Mouse (Mus musculus) midbrain, embryonic 14.5 days (tissue): ENCODE results near the gene Rfx2. TPM values are rescaled to one million over a fixed set of nuclear protein-coding genes. Genes with fewer than 3 reads are reported as not detected.
A peak's percentile ranks its signal among the peaks of the same experiment; 100 is the strongest.

ENCODE experiments used
- ATAC-seq: fragments of 200-750 bp; cut with Nextera tagmentation; 2 replicates; pipeline ENCODE4 v1.8.0; 2017; ENCODE audit warnings: moderate number of reproducible peaks, moderate library complexity; ENCODE audit not compliant: low FRiP score, low TSS enrichment
- DNase-seq: peaks from one replicate; pipeline ENCODE4 v3.0.0-alpha.2; 2015
- H3K27ac ChIP-seq: fragments of 300-500 bp; sonication (generic); replicated peaks from 2 replicates; pipeline ENCODE4 v1.5.1; 2014; ENCODE audit warnings: mild to moderate bottlenecking, low read depth, low read length, moderate library complexity
- H3K27me3 ChIP-seq: fragments of 300-500 bp; sonication (generic); 2 replicates; pipeline ENCODE4 v1.6.1; 2014; ENCODE audit warnings: low read length, control low read depth, mixed read lengths; ENCODE audit not compliant: control insufficient read depth, insufficient read depth
- H3K36me3 ChIP-seq: fragments of 300-500 bp; sonication (generic); 2 replicates; pipeline ENCODE4 v1.6.1; 2014; ENCODE audit warnings: low read length, control low read depth; ENCODE audit not compliant: control insufficient read depth, insufficient read depth
- H3K4me1 ChIP-seq: fragments of 300-500 bp; sonication (generic); 2 replicates; pipeline ENCODE4 v1.6.1; 2014; ENCODE audit warnings: mild to moderate bottlenecking, antibody characterized with exemption, low read length, control low read depth; ENCODE audit not compliant: control insufficient read depth, insufficient read depth
- H3K4me2 ChIP-seq: fragments of 300-500 bp; sonication (generic); 2 replicates; pipeline ENCODE4 v1.6.1; 2014; ENCODE audit warnings: mild to moderate bottlenecking, low read length, moderate library complexity
- H3K4me3 ChIP-seq: fragments of 300-500 bp; sonication (generic); replicated peaks from 2 replicates; pipeline ENCODE4 v1.5.1; 2014; ENCODE audit warnings: low read depth, low read length
- H3K9ac ChIP-seq: fragments of 300-500 bp; sonication (generic); replicated peaks from 2 replicates; pipeline ENCODE4 v1.6.1; 2014; ENCODE audit warnings: mild to moderate bottlenecking, low read length, moderate library complexity
- H3K9me3 ChIP-seq: fragments of 300-500 bp; sonication (generic); 2 replicates; pipeline ENCODE4 v1.6.1; 2016; ENCODE audit warnings: low read length, control low read depth, mixed read lengths; ENCODE audit not compliant: control insufficient read depth
- WGBS: fragments of 180-500 bp; shearing (Covaris S2); extraction: QIAGEN DNeasy Blood & Tissue Kit; methylation state at CpG from one replicate; pipeline ENCODE4 v1.1.7; 2014; 5-methylcytosine and 5-hydroxymethylcytosine counted together
- polyA plus RNA-seq: library from polyadenylated mRNA; unstranded; fragments of >200 nt; fragmentation: Nextera tagmentation; extraction: Ambion mirVana; gene quantifications from 2 replicates; pipeline ENCODE4 v1.2.1, GENCODE M21; 2014

The Rfx2 gene
- polyA plus RNA-seq, 1 experiment from 2014 or later = 4.1 TPM

GRCm38 (mm10) chr17:56870287-56870953, 39.6 kb upstream of the Rfx2 start:
- Histone ChIP-seq H3K27me3 (no peaks in the 10 kb centered on the region), H3K36me3 (no peaks in the 10 kb centered on the region), H3K9me3 (0 out of 2 replicates have a peak, but pooled peaks cover 4% of the 10 kb centered on the region), H3K4me2 (no peak overlapping the region), H3K9ac (no peak overlapping the region), H3K4me3 (no peak overlapping the region), H3K4me1 (no peaks in the 10 kb centered on the region), H3K27ac (no peak overlapping the region)
- DNase-seq = no peak
- 76% methylated on average over 15 of the region's 15 CpGs for WGBS
- ATAC-seq = no peak

DNA sequence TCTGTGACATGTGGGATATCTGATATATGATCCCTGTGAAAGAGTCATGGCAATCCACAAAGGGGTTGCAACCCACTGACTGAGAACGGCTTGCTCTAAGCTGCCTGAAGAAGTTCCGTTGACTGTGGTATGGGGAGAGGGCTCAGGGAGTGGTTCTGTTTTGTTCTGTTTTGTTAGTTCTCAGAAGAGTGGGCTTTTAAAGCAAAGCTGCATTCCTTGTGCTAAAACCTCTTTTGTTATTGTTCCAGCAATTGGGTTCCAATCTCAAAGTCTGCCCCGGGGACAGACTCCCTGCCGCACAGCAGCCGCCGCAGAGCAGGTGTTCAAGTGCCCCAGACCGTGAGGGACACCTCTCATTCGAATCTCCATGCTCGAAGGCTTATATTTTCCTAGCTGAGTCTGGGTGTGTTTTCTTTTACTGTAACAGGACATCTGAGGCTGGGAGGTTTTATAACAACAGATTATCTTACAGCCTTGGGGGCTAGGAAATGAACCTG, 38.7 kb upstream of the Rfx2 start:
- no peaks in the 10 kb centered on the region for H3K27me3 ChIP-seq
- no peaks in the 10 kb centered on the region for H3K4me1 ChIP-seq
- no peak overlapping the region for H3K27ac ChIP-seq
- H3K36me3 ChIP-seq = no peaks in the 10 kb centered on the region
- no peak for ATAC-seq
- H3K9ac ChIP-seq = no peak overlapping the region
- 0 out of 2 replicates have a peak, but pooled peaks cover 4% of the 10 kb centered on the region for H3K9me3 ChIP-seq
- no peak overlapping the region for H3K4me2 ChIP-seq
- WGBS = 40% methylated on average over 9 of the region's 9 CpGs
- no peak overlapping the region for H3K4me3 ChIP-seq
- DNase-seq = no peak

DNA sequence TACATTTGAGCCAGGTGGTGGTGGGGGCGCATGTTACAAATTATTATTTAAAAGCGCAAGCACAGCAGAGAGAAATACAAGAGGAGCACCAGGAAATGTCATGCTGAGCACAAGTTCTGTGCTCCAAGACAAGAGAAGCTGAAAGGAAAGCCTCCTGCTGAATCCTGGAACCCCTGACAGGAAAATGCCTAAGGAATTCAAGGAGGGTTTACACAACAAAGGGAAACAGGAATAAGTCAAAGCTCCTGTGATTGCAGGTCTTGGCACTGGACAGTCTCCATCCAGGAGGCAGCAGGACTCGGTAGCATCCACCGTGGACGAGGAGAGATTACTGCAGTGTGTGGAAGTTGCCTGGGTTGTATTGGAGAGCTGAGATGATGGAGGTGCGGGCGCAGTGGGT, 35.3 kb upstream of the Rfx2 start:
- H3K27me3 ChIP-seq = no peaks in the 10 kb centered on the region
- H3K4me2 ChIP-seq = no peak overlapping the region
- ATAC-seq = no peak
- no peaks in the 10 kb centered on the region for H3K4me1 ChIP-seq
- no peak overlapping the region for H3K9ac ChIP-seq
- 86% methylated on average over 7 of the region's 7 CpGs for WGBS
- no peak for DNase-seq
- 0 out of 2 replicates have a peak, but pooled peaks cover 4% of the 10 kb centered on the region for H3K9me3 ChIP-seq
- no peak overlapping the region for H3K27ac ChIP-seq
- H3K36me3 ChIP-seq = no peaks in the 10 kb centered on the region
- H3K4me3 ChIP-seq = no peak overlapping the region

DNA sequence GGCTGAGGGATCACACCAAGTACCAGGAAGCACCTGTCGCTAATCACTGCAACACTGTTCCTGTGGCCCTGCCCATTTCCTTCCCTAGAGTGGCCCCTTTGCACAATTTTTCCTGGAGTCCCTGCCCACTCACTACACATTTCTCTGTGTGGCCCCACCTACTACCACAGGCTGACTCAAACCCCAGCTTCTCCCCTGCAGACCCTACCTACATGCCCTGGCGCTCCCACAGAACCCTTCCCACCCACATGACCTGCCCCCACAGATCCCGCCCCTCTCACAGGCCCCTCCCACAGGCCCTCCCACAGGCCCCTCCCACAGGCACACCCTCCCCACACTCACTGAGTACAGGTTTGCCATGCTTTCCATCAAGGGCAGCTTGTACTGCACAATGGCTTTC, 30.4 kb upstream of the Rfx2 start:
- Histone ChIP-seq H3K4me2 (no peak overlapping the region), H3K9ac (no peak overlapping the region), H3K4me3 (no peak overlapping the region), H3K36me3 (no peaks in the 10 kb centered on the region), H3K9me3 (no peaks in the 10 kb centered on the region), H3K4me1 (no peaks in the 10 kb centered on the region), H3K27me3 (no peaks in the 10 kb centered on the region), H3K27ac (no peak overlapping the region)
- WGBS = 64% methylated on average over 3 of the region's 3 CpGs
- ATAC-seq (no peak), DNase-seq (no peak)

GRCm38 (mm10) chr17:56858922-56859321, 28.1 kb upstream of the Rfx2 start:
- H3K27ac ChIP-seq = no peak overlapping the region
- ATAC-seq = no peak
- no peaks in the 10 kb centered on the region for H3K27me3 ChIP-seq
- H3K9me3 ChIP-seq = no peaks in the 10 kb centered on the region
- H3K36me3 ChIP-seq = no peaks in the 10 kb centered on the region
- WGBS = 48% methylated on average over 7 of the region's 7 CpGs
- no peak for DNase-seq
- H3K4me2 ChIP-seq = no peak overlapping the region
- no peak overlapping the region for H3K9ac ChIP-seq
- no peaks in the 10 kb centered on the region for H3K4me1 ChIP-seq
- no peak overlapping the region for H3K4me3 ChIP-seq

GRCm38 (mm10) chr17:56858216-56858615, 27.4 kb upstream of the Rfx2 start:
- Histone ChIP-seq H3K9ac (no peak overlapping the region), H3K4me1 (no peaks in the 10 kb centered on the region), H3K27ac (no peak overlapping the region), H3K4me3 (no peak overlapping the region), H3K36me3 (no peaks in the 10 kb centered on the region), H3K4me2 (no peak overlapping the region), H3K27me3 (no peaks in the 10 kb centered on the region), H3K9me3 (no peaks in the 10 kb centered on the region)
- peak; percentile 77 for DNase-seq
- ATAC-seq = peak; percentile 17; the same call in 1 of the 2 replicates
- 56% methylated on average over 4 of the region's 4 CpGs for WGBS

DNA sequence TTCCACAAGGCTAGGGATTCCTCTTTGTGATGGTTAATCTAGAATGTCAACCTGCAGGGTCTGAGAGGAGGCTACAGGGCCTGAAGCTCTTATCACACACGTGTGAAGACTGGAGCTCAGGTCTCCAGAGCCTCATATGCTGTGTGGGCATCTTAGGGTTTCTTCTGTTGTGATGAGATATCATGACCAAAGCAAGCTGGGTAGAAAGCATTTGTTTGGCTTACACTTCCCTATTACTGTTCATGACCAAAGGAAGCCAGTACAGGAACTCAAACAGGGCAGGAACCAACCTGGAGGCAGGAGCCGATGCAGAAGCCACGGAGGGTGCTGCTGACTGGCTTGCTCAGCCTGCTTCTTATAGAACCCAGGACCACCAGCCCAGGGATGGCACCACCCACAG, 24.6 kb upstream of the Rfx2 start:
- no peaks in the 10 kb centered on the region for H3K27me3 ChIP-seq
- H3K4me3 ChIP-seq = no peak overlapping the region
- no peaks in the 10 kb centered on the region for H3K36me3 ChIP-seq
- no peak overlapping the region for H3K4me2 ChIP-seq
- no peak overlapping the region for H3K27ac ChIP-seq
- no peaks in the 10 kb centered on the region for H3K9me3 ChIP-seq
- ATAC-seq (no peak), DNase-seq (no peak)
- no peaks in the 10 kb centered on the region for H3K4me1 ChIP-seq
- H3K9ac ChIP-seq = no peak overlapping the region
- WGBS = 82% methylated on average over 3 of the region's 3 CpGs

- no peaks in the 10 kb centered on the region for H3K4me1 ChIP-seq
- no peak overlapping the region for H3K9ac ChIP-seq
- no peak overlapping the region for H3K4me2 ChIP-seq
- no peak overlapping the region for H3K4me3 ChIP-seq
- H3K36me3 ChIP-seq = no peaks in the 10 kb centered on the region
- ATAC-seq (no peak), DNase-seq (no peak)
- no peak overlapping the region for H3K27ac ChIP-seq
- no peaks in the 10 kb centered on the region for H3K27me3 ChIP-seq
- no peaks in the 10 kb centered on the region for H3K9me3 ChIP-seq
- 80% methylated on average over 3 of the region's 3 CpGs for WGBS
These were observed 20.4 kb upstream of the Rfx2 start for GRCm38 (mm10) chr17:56851167-56851566.

DNA sequence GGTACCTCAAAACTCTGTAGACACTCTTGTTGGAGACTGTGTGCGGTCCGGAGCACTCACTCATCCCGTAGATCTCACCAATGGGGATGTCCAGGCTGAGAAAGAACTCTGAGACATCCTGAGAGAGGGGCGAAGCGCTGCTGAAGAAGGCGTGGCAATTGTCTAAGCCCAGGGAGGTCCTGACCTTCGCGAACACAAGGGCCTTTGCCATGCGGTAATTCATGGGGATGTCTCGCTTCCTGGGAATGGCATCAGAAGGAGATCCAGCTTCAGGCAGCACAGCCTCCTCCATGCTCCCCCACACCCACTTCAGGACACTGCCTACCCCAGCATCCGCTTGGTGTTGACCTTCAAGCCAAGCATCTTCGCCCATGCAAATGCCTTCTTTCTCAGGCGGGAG, 18.9 kb upstream of the Rfx2 start:
- no peaks in the 10 kb centered on the region for H3K36me3 ChIP-seq
- ATAC-seq = no peak
- WGBS = 86% methylated on average over 13 of the region's 13 CpGs
- no peak overlapping the region for H3K9ac ChIP-seq
- H3K4me2 ChIP-seq = no peak overlapping the region
- H3K4me3 ChIP-seq = no peak overlapping the region
- DNase-seq = no peak
- no peak overlapping the region for H3K27ac ChIP-seq
- no peaks in the 10 kb centered on the region for H3K27me3 ChIP-seq
- H3K9me3 ChIP-seq = no peaks in the 10 kb centered on the region
- H3K4me1 ChIP-seq = no peaks in the 10 kb centered on the region
